Mouse (Mus musculus): ENCODE measurements at regions not wholly inside any gene's neighbourhood (a gene's known extent, or its start where the extent isn't known, plus 50 kb on each side); places are given as distances from the start of the nearest gene placed in this dataset.
"Not testable (repeated sequence)": the region's sequence is repeated elsewhere in the genome, so short reads cannot be mapped to it uniquely, and the experiment has no call there.

DNA sequence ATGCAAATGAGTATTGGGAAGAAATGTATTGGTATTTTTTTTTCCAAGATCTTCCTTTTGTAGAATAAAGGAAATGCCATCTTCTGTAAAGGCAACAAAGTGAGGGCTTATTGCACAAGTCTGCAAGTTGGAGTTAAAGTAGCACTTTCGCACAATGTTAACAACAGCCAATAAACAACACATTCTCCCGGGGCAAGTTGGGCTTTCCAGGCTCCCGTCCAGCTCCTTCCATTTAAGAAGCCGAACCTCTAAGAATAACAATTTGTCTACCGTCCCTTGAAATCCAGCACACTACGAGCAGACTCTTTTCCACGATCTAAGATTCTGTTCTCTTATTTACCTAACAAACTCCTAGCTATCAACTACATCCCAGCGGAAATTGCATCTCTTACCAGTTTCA lies 199.9 kb upstream of the G2e3 start:
- Histone ChIP-seq H3K27me3 (ENCODE audit: control insufficient read depth, insufficient read depth, low read length) (no peaks in the 10 kb centered on the region), H3K4me2 (replicated peaks; ENCODE audit: low read depth, low read length) (no peak overlapping the region), H3K36me3 (ENCODE audit: control insufficient read depth, insufficient read depth, low read length) (no peaks in the 10 kb centered on the region), H3K9ac (ENCODE audit: low read depth, low read length) (no peak overlapping the region), H3K27ac (ENCODE audit: low read depth, low read length) (no peak overlapping the region), H3K9me3 (ENCODE audit: control insufficient read depth, low read length) (no peaks in the 10 kb centered on the region), H3K4me1 (replicated peaks; ENCODE audit: control insufficient read depth, insufficient read depth, low read length) (no peaks in the 10 kb centered on the region), H3K4me3 (ENCODE audit: low read depth, low read length) (no peak overlapping the region)
- ATAC-seq (ENCODE audit: low FRiP score) (no peak), DNase-seq (ENCODE audit: low spot score) (no peak)
- WGBS, result 87% methylated on average over 8 of the region's 8 CpGs

DNA sequence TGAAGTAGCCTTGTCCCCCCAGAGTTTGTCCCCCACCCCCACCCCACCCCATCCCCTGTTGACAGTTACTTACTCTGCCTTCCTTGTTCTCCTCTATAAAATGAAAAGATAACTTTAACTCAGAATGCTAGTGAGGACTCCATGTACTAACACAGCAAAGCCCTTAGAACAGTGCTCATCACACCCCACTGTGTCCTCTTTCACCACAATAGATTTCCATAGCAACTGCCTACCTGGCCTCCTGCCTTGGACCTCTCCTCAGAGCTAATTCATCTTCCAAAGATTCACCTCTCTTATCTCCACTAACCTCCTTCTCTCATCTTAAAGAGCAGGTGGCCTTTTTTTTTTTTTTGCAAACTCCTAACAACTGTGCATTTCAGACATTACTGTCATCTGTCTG lies 204.0 kb upstream of the G2e3 start:
- H3K9me3 ChIP-seq (ENCODE audit: control insufficient read depth, low read length), result no peaks in the 10 kb centered on the region
- H3K27ac ChIP-seq (ENCODE audit: low read depth, low read length), result no peak overlapping the region
- H3K36me3 ChIP-seq (ENCODE audit: control insufficient read depth, insufficient read depth, low read length), result no peaks in the 10 kb centered on the region
- H3K9ac ChIP-seq (ENCODE audit: low read depth, low read length), result no peak overlapping the region
- ATAC-seq (ENCODE audit: low FRiP score) (no peak), DNase-seq (ENCODE audit: low spot score) (no peak)
- H3K27me3 ChIP-seq (ENCODE audit: control insufficient read depth, insufficient read depth, low read length), result no peaks in the 10 kb centered on the region
- H3K4me1 ChIP-seq (replicated peaks; ENCODE audit: control insufficient read depth, insufficient read depth, low read length), result no peaks in the 10 kb centered on the region
- no peak overlapping the region for H3K4me3 ChIP-seq (ENCODE audit: low read depth, low read length)
- no peak overlapping the region for H3K4me2 ChIP-seq (replicated peaks; ENCODE audit: low read depth, low read length)

DNA sequence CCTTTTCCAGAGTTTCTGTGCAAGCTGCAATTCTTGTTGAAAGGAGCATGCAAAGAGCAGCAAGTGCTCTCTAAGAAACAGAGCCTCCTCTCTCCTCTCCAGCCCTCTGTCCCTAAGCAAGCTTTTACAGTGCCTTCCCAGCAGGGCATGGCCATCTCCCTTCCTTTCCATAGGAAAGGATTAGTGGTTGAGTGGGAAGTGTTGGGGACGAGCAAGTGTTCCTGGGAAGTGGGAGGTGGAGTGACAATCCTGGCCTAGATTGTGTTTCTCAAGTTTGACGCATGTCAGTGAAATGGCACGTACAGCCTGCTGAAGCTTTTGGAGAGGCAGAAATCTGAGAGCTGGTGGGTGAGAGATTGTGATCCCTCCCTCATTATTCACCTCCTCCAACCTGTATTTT lies 204.7 kb upstream of the G2e3 start:
- H3K27ac ChIP-seq (ENCODE audit: low read depth, low read length), result no peak overlapping the region
- H3K4me1 ChIP-seq (replicated peaks; ENCODE audit: control insufficient read depth, insufficient read depth, low read length), result no peaks in the 10 kb centered on the region
- H3K9me3 ChIP-seq (ENCODE audit: control insufficient read depth, low read length), result no peaks in the 10 kb centered on the region
- H3K9ac ChIP-seq (ENCODE audit: low read depth, low read length), result no peak overlapping the region
- DNase-seq (ENCODE audit: low spot score) (no peak), ATAC-seq (ENCODE audit: low FRiP score) (no peak)
- WGBS, result 61% methylated on average over 3 of the region's 3 CpGs
- no peak overlapping the region for H3K4me3 ChIP-seq (ENCODE audit: low read depth, low read length)
- H3K36me3 ChIP-seq (ENCODE audit: control insufficient read depth, insufficient read depth, low read length), result no peaks in the 10 kb centered on the region
- H3K4me2 ChIP-seq (replicated peaks; ENCODE audit: low read depth, low read length), result no peak overlapping the region
- H3K27me3 ChIP-seq (ENCODE audit: control insufficient read depth, insufficient read depth, low read length), result no peaks in the 10 kb centered on the region

DNA sequence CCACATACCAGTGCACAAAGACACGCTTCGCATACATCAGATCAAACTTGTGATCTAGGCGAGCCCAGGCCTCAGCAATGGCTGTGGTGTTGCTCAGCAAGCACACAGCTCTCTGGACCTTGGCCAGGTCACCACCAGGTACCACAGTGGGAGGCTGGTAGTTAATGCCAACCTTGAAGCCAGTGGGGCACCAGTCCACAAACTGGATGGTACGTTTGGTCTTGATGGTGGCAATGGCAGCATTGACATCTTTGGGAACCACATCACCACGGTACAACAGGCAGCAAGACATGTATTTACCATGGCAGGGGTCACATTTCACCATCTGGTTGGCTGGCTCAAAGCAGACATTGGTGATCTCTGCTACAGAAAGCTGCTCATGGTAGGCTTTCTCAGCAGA lies 214.2 kb upstream of the G2e3 start:
- not testable (repeated sequence) for H3K9me3 ChIP-seq (ENCODE audit: control insufficient read depth, low read length); H3K4me2 ChIP-seq (replicated peaks; ENCODE audit: low read depth, low read length); ATAC-seq (ENCODE audit: low FRiP score); H3K27me3 ChIP-seq (ENCODE audit: control insufficient read depth, insufficient read depth, low read length); DNase-seq (ENCODE audit: low spot score); H3K27ac ChIP-seq (ENCODE audit: low read depth, low read length); H3K9ac ChIP-seq (ENCODE audit: low read depth, low read length); H3K36me3 ChIP-seq (ENCODE audit: control insufficient read depth, insufficient read depth, low read length); H3K4me1 ChIP-seq (replicated peaks; ENCODE audit: control insufficient read depth, insufficient read depth, low read length); H3K4me3 ChIP-seq (ENCODE audit: low read depth, low read length)
- 89% methylated on average over 5 of the region's 5 CpGs for WGBS

DNA sequence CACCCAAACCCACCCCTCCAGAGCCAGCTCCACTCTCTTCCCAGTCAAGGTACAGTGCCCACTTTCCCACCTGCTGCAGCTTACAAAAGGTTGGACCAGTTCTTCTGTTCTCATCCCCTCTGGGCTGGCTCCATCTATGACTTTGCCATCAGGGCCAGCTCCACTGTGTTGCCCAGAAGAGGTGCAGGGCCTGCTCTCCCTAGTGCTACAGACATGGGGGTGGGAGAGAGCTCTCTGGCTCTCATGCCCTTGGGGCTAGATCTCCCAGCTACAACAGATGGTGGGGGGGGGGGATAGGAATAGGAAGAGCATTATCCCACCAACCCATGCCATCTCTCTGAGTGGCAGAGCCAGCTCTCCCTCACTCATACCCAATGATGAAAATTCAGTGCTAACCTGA lies 219.6 kb upstream of the G2e3 start:
- Histone ChIP-seq H3K4me2 (replicated peaks; ENCODE audit: low read depth, low read length) (no peak overlapping the region), H3K9ac (ENCODE audit: low read depth, low read length) (no peak overlapping the region), H3K4me3 (ENCODE audit: low read depth, low read length) (no peak overlapping the region), H3K9me3 (ENCODE audit: control insufficient read depth, low read length) (no peaks in the 10 kb centered on the region), H3K4me1 (replicated peaks; ENCODE audit: control insufficient read depth, insufficient read depth, low read length) (no peaks in the 10 kb centered on the region), H3K27me3 (ENCODE audit: control insufficient read depth, insufficient read depth, low read length) (no peaks in the 10 kb centered on the region), H3K27ac (ENCODE audit: low read depth, low read length) (no peak overlapping the region), H3K36me3 (ENCODE audit: control insufficient read depth, insufficient read depth, low read length) (no peaks in the 10 kb centered on the region)
- no peak; the same call in 1 of the 2 replicates for ATAC-seq (ENCODE audit: low FRiP score)
- DNase-seq (ENCODE audit: low spot score), result no peak

DNA sequence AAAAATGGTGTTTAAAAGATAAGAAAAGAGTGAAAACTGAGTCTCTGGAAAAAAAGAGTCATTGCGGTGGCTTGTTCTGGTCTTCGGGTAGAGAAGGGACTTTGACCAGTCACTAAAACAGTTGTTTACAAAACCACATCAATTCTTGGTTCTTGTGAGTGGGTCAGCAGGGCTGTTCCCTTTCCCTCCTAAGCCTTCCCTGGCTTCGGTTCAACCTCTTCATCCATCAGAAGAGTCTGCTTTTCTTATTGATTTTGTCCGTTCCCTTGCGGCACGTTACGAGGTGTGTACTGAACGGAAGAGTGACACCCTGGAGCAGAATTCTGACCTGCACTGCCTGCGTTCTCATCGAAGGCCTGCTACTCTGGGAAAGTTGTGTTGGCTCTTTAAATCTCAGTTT lies 229.1 kb upstream of the G2e3 start:
- no peak for DNase-seq (ENCODE audit: low spot score)
- ATAC-seq (ENCODE audit: low FRiP score), result no peak
- H3K36me3 ChIP-seq (ENCODE audit: control insufficient read depth, insufficient read depth, low read length), result no peaks in the 10 kb centered on the region
- no peaks in the 10 kb centered on the region for H3K27me3 ChIP-seq (ENCODE audit: control insufficient read depth, insufficient read depth, low read length)
- no peak overlapping the region for H3K4me3 ChIP-seq (ENCODE audit: low read depth, low read length)
- no peaks in the 10 kb centered on the region for H3K9me3 ChIP-seq (ENCODE audit: control insufficient read depth, low read length)
- H3K4me1 ChIP-seq (replicated peaks; ENCODE audit: control insufficient read depth, insufficient read depth, low read length), result no peaks in the 10 kb centered on the region
- no peak overlapping the region for H3K4me2 ChIP-seq (replicated peaks; ENCODE audit: low read depth, low read length)
- no peak overlapping the region for H3K9ac ChIP-seq (ENCODE audit: low read depth, low read length)
- H3K27ac ChIP-seq (ENCODE audit: low read depth, low read length), result no peak overlapping the region
- WGBS, result 97% methylated on average over 10 of the region's 10 CpGs

DNA sequence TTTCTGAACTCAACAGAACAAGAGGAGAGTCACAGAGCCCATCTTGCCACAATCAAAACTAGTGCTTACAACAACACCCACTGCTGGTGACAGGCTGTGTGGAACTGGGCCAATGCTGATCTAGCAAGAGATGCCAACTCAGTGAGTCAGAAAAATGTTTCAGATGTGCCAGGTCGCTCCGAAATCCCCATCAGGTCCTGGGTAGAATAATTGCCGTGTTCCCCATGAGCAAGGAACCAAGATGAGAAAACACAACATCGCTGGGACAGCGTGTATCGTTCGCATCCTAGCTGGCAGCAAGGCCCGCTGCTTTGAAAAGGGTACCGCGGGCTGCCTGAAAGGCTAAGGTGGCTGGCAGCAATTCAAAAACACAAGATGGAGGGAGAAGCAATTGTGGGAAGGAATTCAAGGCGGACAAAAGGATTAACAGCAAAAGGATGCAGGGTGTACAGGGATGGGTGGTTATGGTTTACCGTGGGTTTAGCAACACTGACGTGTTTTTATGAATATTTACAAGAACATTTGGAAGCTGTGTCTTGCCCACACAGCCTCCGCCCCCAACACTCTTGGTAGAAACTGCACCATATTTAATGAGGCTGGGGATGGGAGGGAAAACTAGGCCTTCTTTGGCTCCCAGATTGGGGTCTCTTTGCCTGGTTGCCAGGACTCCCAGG lies 229.7 kb upstream of the G2e3 start:
- Histone ChIP-seq H3K36me3 (ENCODE audit: control insufficient read depth, insufficient read depth, low read length) (no peaks in the 10 kb centered on the region), H3K4me3 (ENCODE audit: low read depth, low read length) (no peak overlapping the region), H3K9me3 (ENCODE audit: control insufficient read depth, low read length) (no peaks in the 10 kb centered on the region), H3K27me3 (ENCODE audit: control insufficient read depth, insufficient read depth, low read length) (no peaks in the 10 kb centered on the region), H3K4me2 (replicated peaks; ENCODE audit: low read depth, low read length) (no peak overlapping the region), H3K4me1 (replicated peaks; ENCODE audit: control insufficient read depth, insufficient read depth, low read length) (no peaks in the 10 kb centered on the region), H3K9ac (ENCODE audit: low read depth, low read length) (no peak overlapping the region), H3K27ac (ENCODE audit: low read depth, low read length) (no peak overlapping the region)
- ATAC-seq (ENCODE audit: low FRiP score), result no peak
- DNase-seq (ENCODE audit: low spot score), result no peak
- WGBS, result 91% methylated on average over 14 of the region's 14 CpGs

DNA sequence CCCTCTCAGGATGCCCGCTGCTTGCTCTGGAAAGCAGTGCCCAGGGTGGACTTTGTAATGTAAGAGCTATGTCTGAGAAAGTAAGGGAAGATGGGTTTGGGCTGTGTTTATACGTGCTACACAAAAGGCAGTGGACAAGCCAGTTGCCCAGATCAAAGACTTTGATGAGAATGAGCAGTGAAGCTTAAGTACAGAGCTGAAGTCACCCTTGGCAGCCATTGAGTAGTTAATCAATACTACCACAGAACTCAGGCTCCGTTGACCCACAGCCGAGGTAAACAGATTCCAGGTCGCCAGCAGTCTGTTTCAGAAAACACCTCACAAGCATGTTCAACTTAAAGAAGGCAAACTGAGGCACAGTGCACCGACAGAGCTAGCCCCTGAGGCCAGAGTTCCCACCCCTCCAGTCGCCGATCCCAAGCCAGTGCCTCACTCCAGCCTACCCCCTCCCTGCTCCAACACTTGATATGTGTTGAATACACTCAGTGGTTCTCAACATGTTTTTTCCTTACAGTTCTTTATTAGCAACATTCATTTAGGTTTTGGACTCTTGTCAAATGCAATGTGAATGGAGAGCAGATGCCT lies 230.3 kb upstream of the G2e3 start:
- DNase-seq (ENCODE audit: low spot score) (no peak), ATAC-seq (ENCODE audit: low FRiP score) (no peak)
- Histone ChIP-seq H3K9ac (ENCODE audit: low read depth, low read length) (no peak overlapping the region), H3K4me1 (replicated peaks; ENCODE audit: control insufficient read depth, insufficient read depth, low read length) (no peaks in the 10 kb centered on the region), H3K27me3 (ENCODE audit: control insufficient read depth, insufficient read depth, low read length) (no peaks in the 10 kb centered on the region), H3K4me3 (ENCODE audit: low read depth, low read length) (no peak overlapping the region), H3K27ac (ENCODE audit: low read depth, low read length) (no peak overlapping the region), H3K9me3 (ENCODE audit: control insufficient read depth, low read length) (no peaks in the 10 kb centered on the region), H3K4me2 (replicated peaks; ENCODE audit: low read depth, low read length) (no peak overlapping the region), H3K36me3 (ENCODE audit: control insufficient read depth, insufficient read depth, low read length) (no peaks in the 10 kb centered on the region)
- 73% methylated on average over 8 of the region's 8 CpGs for WGBS

DNA sequence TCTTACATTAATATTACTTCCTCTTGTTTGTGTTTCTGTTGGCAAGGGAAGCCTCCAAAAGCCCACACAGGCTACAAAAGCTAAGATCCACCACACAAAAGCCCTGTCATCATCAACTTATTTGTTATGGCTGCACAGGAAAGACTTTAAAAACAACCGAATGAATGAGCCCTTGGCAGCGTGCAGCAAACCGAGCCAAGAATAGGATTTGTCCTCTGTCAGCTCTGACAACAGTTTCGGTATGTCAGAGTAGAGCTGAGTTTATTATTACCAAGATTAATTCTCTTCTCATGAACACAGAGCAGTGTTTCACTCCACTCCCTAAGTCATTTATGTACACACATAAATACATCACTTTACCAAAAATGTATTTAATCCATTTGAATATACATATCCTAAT lies 236.1 kb upstream of the G2e3 start:
- H3K27ac ChIP-seq (ENCODE audit: low read depth, low read length), result no peak overlapping the region
- no peak overlapping the region for H3K9ac ChIP-seq (ENCODE audit: low read depth, low read length)
- WGBS, result 62% methylated on average over 4 of the region's 4 CpGs
- ATAC-seq (ENCODE audit: low FRiP score) (no peak), DNase-seq (ENCODE audit: low spot score) (no peak)
- H3K27me3 ChIP-seq (ENCODE audit: control insufficient read depth, insufficient read depth, low read length), result no peaks in the 10 kb centered on the region
- H3K4me2 ChIP-seq (replicated peaks; ENCODE audit: low read depth, low read length), result no peak overlapping the region
- H3K4me1 ChIP-seq (replicated peaks; ENCODE audit: control insufficient read depth, insufficient read depth, low read length), result no peaks in the 10 kb centered on the region
- no peaks in the 10 kb centered on the region for H3K9me3 ChIP-seq (ENCODE audit: control insufficient read depth, low read length)
- H3K36me3 ChIP-seq (ENCODE audit: control insufficient read depth, insufficient read depth, low read length), result no peaks in the 10 kb centered on the region
- H3K4me3 ChIP-seq (ENCODE audit: low read depth, low read length), result no peak overlapping the region

All from hindbrain, embryonic 11.5 days (tissue).